Mouse (Mus musculus): Measurements from ENCODE around the gene Rilpl1. TPM values are rescaled to one million over a fixed set of nuclear protein-coding genes. Genes with fewer than 3 reads are reported as not detected.

Rilpl1 gene
- polyA plus RNA-seq, 1 experiment: 1.5 TPM

DNA sequence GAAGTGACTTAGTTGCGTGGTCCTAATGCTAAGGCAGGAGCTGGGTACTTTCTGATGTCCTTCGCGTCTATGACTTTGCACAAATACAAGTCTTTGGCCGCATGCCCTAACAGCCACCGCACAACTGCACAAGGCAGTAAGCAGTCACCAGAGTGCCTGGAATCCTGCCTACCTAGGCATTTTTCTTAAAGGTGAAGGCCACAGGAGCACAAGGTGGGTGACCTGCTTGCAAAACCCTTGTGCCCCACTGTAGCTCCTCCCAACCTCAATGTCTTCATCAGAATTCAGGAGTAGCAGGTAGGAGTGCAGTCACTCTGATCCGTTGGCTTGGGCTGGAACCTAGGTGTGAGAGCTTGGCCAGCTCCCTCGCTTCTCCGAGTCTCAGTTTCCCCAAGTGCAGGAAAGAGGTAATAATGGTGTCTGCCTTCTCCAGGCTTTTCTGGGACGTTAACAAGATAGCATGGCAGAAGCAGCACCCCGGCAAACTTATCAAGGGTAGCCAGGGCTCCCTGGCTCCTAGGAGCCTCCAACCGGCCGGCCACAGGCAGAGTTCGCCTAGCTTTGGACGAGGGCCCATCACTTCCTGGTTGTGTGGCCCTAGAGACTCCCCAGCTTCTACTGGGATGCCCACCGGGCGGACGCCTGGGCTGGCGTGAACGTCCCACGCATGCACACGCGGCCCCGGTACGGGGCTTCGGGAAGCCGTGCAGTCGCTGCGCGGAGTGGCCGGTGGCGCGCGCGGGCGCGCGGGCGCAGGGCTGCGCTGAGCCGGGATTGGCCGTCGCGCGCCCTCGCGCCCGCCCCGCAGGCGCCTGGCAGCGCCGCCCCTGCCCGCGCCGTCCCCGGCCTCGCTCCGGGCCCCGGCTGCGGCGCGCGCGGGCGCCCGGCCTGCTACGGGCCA is 86.3 kb downstream of the Rilpl1 start:
- H3K4me3 ChIP-seq (ENCODE audit: control insufficient read depth, low read depth, low read length): peak overlapping the region; percentile 73
- peaks cover 17% of the 10 kb centered on the region for H3K4me1 ChIP-seq (ENCODE audit: control insufficient read depth, insufficient read depth, low read length)
- TF ChIP-seq POLR2A (IDR thresholded peaks at IDR 0.05; ENCODE audit: control insufficient read depth, low read depth, low read length) (0 out of 2 replicates have a peak, but pooled peaks have one; percentile 7), CTCF (IDR thresholded peaks at IDR 0.05; ENCODE audit: control insufficient read depth, insufficient read depth, insufficient replicate concordance, low read depth, low read length) (no peak)
- H3K36me3 ChIP-seq (ENCODE audit: control insufficient read depth, insufficient read depth, low read length): peaks cover 6% of the 10 kb centered on the region
- H3K27me3 ChIP-seq (ENCODE audit: control insufficient read depth, insufficient read depth, low read length): no peaks in the 10 kb centered on the region
- H3K27ac ChIP-seq (ENCODE audit: control insufficient read depth, insufficient read depth, low read depth, low read length): peak overlapping the region; percentile 59

DNA sequence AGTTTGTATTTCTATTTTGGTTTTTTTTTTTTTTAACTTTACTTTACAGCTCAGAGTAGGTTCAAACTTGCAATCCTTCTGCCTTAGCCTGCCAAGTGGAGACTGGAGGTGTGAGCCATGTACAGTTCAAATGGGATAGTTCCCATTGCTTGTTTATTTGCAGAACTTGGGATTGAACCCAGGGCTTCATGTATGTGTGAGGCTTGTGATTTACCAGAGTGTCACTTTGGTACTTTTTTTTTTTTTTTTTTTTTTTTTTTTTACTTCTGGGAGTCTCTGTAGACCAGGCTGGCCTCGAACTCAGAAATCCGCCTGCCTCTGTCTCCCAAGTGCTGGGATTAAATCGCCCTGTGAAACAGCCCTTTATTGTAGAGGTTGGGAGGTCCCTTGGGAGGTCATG is 87.0 kb downstream of the Rilpl1 start:
- no peak overlapping the region for H3K4me3 ChIP-seq (ENCODE audit: control insufficient read depth, low read depth, low read length)
- TF ChIP-seq POLR2A (IDR thresholded peaks at IDR 0.05; ENCODE audit: control insufficient read depth, low read depth, low read length) (no peak), CTCF (IDR thresholded peaks at IDR 0.05; ENCODE audit: control insufficient read depth, insufficient read depth, insufficient replicate concordance, low read depth, low read length) (no peak)
- peaks cover 17% of the 10 kb centered on the region for H3K4me1 ChIP-seq (ENCODE audit: control insufficient read depth, insufficient read depth, low read length)
- no peak overlapping the region for H3K27ac ChIP-seq (ENCODE audit: control insufficient read depth, insufficient read depth, low read depth, low read length)
- H3K36me3 ChIP-seq (ENCODE audit: control insufficient read depth, insufficient read depth, low read length): peaks cover 3% of the 10 kb centered on the region
- H3K27me3 ChIP-seq (ENCODE audit: control insufficient read depth, insufficient read depth, low read length): no peaks in the 10 kb centered on the region

Other genes starting within 250 kb of the Rilpl1 start
- gene Mphosph9, start 203.4 kb downstream of the Rilpl1 start, polyA plus RNA-seq (2012; rRNA removed): 29.0 and 30.7 TPM in 2 replicates
- gene 2810006K23Rik, start 203.3 kb downstream of the Rilpl1 start, polyA plus RNA-seq (2012; rRNA removed): 3.9 and 4.8 TPM in 2 replicates
- gene Cdk2ap1, start 168.3 kb downstream of the Rilpl1 start, polyA plus RNA-seq (2012; rRNA removed): 40.6 and 41.5 TPM in 2 replicates
- 38.8 and 46.6 TPM in 2 replicates for gene Sbno1, start 105.4 kb downstream of the Rilpl1 start, polyA plus RNA-seq (2012; rRNA removed)
- 23.4 and 24.9 TPM in 2 replicates for gene Kmt5a, start 91.5 kb downstream of the Rilpl1 start, polyA plus RNA-seq (2012; rRNA removed)
- gene Rilpl2, start 53.0 kb downstream of the Rilpl1 start, polyA plus RNA-seq (2012; rRNA removed): 19.6 and 20.8 TPM in 2 replicates
- gene Snrnp35, start 48.3 kb downstream of the Rilpl1 start, polyA plus RNA-seq (2012; rRNA removed): 26.5 and 35.7 TPM in 2 replicates
- 34.0 and 39.8 TPM in 2 replicates for gene Tmed2, start 9.3 kb upstream of the Rilpl1 start, polyA plus RNA-seq (2012; rRNA removed)
- gene Ddx55, start 21.5 kb upstream of the Rilpl1 start, polyA plus RNA-seq (2012; rRNA removed): 4.8 and 4.9 TPM in 2 replicates
- 13.5 and 14.0 TPM in 2 replicates for gene Eif2b1, start 47.7 kb upstream of the Rilpl1 start, polyA plus RNA-seq (2012; rRNA removed)
- gene Gtf2h3, start 47.7 kb upstream of the Rilpl1 start, polyA plus RNA-seq (2012; rRNA removed): 17.6 and 20.4 TPM in 2 replicates
- 13.0 and 13.5 TPM in 2 replicates for gene Atp6v0a2, start 97.2 kb upstream of the Rilpl1 start, polyA plus RNA-seq (2012; rRNA removed)
- 16.2 and 16.3 TPM in 2 replicates for gene Dnah10, start 193.7 kb upstream of the Rilpl1 start, polyA plus RNA-seq (2012; rRNA removed)

Measured in testis, adult 2 months (tissue).